Mouse (Mus musculus) heart, embryonic 15.5 days (tissue): ENCODE results near the gene Slc43a1. TPM values are rescaled to one million over a fixed set of nuclear protein-coding genes. Genes with fewer than 3 reads are reported as not detected.
"Not testable (repeated sequence)": the region's sequence is repeated elsewhere in the genome, so short reads cannot be mapped to it uniquely, and the experiment has no call there.

Experiments used
- ATAC-seq: fragments of 200-750 bp; cut with Nextera tagmentation; replicated peaks from 2 replicates; pipeline ENCODE4 v1.8.0; 2017; ENCODE audit warnings: low read depth, moderate TSS enrichment; ENCODE audit not compliant: insufficient number of reproducible peaks, insufficient read depth, low FRiP score
- H3K27ac ChIP-seq: fragments of 300-500 bp; sonication (generic); 2 replicates; pipeline ENCODE4 v1.5.1; 2015; ENCODE audit warnings: mild to moderate bottlenecking, inconsistent platforms
- H3K27me3 ChIP-seq: fragments of 300-500 bp; sonication (generic); 2 replicates; pipeline ENCODE4 v1.6.1; 2015; ENCODE audit warnings: inconsistent platforms
- H3K36me3 ChIP-seq: fragments of 300-500 bp; sonication (generic); 2 replicates; pipeline ENCODE4 v1.6.1; 2015; ENCODE audit warnings: mild to moderate bottlenecking, inconsistent platforms
- H3K4me1 ChIP-seq: fragments of 300-500 bp; sonication (generic); replicated peaks from 2 replicates; pipeline ENCODE4 v1.6.1; 2015; ENCODE audit warnings: inconsistent platforms
- H3K4me2 ChIP-seq: fragments of 300-500 bp; sonication (generic); 2 replicates; pipeline ENCODE4 v1.6.1; 2015; ENCODE audit warnings: inconsistent platforms, mild to moderate bottlenecking, moderate library complexity
- H3K4me3 ChIP-seq: fragments of 300-500 bp; sonication (generic); 2 replicates; pipeline ENCODE4 v1.5.1; 2015; ENCODE audit warnings: mild to moderate bottlenecking, inconsistent platforms
- H3K9ac ChIP-seq: fragments of 300-500 bp; sonication (generic); 2 replicates; pipeline ENCODE4 v1.6.1; 2015; ENCODE audit warnings: mild to moderate bottlenecking, inconsistent platforms
- H3K9me3 ChIP-seq: fragments of 300-500 bp; sonication (generic); replicated peaks from 2 replicates; pipeline ENCODE4 v1.6.1; 2016; ENCODE audit warnings: inconsistent platforms
- WGBS: fragments of 180-500 bp; shearing (Covaris S2); methylation state at CpG from one replicate; pipeline ENCODE4 v1.1.7; 2015; ENCODE audit warnings: mixed read lengths; 5-methylcytosine and 5-hydroxymethylcytosine counted together
- polyA plus RNA-seq: library from polyadenylated mRNA; unstranded; fragments of >200 nt; fragmentation: Nextera tagmentation; extraction: Ambion mirVana; gene quantifications from 2 replicates; pipeline ENCODE4 v1.2.1, GENCODE M21; 2015

The Slc43a1 gene
- polyA plus RNA-seq, 1 experiment from 2014 or later, result 8.6 TPM

DNA sequence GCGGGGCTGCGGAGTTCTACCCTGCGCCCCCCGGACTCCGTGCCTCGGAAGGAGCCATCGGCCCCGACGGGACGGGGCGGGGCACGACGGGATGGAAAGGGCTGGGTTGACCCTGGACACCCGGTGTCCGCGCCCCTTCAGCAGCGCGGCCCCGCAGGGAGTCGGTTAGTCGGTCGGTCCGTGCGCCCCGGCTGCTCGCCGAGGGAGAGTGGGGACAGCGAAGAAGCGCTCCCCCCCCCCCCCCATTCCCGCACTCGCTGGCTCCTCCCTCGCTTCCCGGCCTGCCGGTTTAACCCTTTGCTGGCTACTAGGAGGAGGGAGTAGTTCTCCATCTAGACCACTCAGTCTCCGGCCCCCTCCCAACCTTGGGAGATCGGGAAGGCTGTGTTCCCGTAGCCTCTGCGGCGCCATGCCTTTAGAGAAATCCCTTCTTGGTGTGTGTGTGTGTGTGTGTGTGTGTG is 48.2 kb downstream of the Slc43a1 start:
- peak; percentile 19; the same call in 1 of the 2 replicates for ATAC-seq
- H3K9me3 ChIP-seq, result no peaks in the 10 kb centered on the region

DNA sequence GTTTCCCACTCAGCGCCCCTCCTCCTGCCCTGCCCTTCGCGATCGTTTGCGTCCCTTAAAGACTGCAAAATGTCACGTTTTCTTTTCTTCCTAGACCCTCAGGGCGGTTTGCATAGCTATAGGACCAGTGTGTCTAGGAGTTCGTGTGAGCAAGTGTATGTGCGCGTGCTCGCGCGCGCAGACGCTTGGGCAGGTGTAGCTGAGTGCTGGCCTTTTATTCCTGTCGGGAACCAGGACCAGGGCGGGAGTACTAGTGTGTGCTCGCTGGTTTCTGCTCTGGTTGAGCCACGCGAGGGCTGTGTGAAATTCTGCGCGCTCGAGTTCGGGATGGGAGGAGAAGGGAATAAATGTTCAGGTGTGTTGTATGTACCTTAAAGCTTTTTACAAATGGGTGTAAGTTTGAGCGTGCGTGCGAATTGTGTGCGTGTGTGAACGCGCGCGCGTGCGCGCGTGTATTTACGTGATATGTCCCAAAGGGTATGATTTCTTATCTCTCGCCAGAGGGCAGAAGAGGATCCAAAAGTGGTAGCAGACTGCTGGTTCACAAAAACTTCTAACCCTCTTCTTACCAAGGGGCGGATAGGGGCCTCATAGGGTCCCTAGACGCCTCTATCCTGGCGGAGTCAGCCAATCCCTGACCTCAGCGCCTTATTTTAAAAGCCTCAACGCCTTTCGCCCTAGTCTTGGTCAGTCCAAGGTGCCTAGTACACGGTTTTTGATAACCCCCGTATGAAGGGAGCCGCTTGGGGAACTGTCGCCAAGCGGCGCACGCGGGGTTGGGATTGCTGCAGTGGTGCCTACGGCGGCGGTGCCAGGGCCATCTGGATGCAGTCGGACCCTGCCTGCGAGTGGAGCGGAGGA is 49.0 kb downstream of the Slc43a1 start:
- peak overlapping the region; percentile 64 for H3K4me3 ChIP-seq
- 0 out of 2 replicates have a peak, but pooled peaks have one; percentile 0 for ATAC-seq
- H3K4me1 ChIP-seq, result peaks cover 44% of the 10 kb centered on the region
- peak overlapping the region; percentile 47; the same call in 1 of the 2 replicates for H3K9ac ChIP-seq
- H3K27ac ChIP-seq, result no peak overlapping the region
- 1% methylated on average over 58 of the region's 58 CpGs for WGBS
- H3K4me2 ChIP-seq, result peak overlapping the region; percentile 92
- no peaks in the 10 kb centered on the region for H3K9me3 ChIP-seq
- H3K36me3 ChIP-seq, result no peaks in the 10 kb centered on the region
- peaks cover 84% of the 10 kb centered on the region for H3K27me3 ChIP-seq

More for the DNA sequence above, 48.2 kb downstream of the Slc43a1 start:
- Histone ChIP-seq H3K36me3 (no peaks in the 10 kb centered on the region), H3K4me3 (peak overlapping the region; percentile 64), H3K4me1 (peaks cover 48% of the 10 kb centered on the region), H3K27ac (no peak overlapping the region), H3K4me2 (peak overlapping the region; percentile 92), H3K9ac (peak overlapping the region; percentile 47), H3K27me3 (peaks cover 84% of the 10 kb centered on the region)
- under 1% methylated on average over 17 of the region's 39 CpGs for WGBS

DNA sequence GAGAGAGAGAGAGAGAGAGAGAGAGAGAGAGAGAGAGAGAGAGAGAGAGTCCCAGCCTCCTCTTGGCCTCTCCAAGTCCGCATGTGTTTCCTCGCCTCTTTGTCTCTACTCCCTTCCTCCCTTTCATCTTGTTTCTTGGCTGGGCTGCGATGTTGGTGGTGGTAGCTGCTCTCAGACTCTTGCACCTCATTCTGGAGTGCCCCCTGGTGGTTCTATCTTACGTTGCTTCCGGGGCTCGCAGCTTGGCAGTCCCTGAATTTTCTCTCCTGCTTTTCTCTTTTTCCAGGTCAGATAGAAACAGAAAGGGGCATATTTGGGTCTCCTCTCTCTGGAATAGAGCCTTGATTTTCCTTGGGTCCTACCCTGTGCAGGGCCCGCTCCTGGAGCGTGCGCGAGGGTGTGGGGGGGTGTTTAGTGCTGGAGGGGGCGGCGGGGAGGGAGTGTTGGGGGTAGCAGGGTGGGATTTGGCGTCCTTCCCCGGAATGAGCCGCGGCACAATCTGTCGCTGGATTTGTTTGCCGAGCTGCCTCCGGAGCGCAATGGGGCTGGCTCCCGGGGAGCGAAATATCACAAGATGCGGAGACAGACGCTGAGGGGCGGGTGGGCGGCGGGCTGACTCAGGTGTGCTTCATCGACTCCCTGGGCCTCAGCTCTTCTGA is 50.1 kb downstream of the Slc43a1 start:
- Histone ChIP-seq H3K27me3 (peaks cover 82% of the 10 kb centered on the region), H3K9me3 (no peaks in the 10 kb centered on the region), H3K4me3 (peak overlapping the region; percentile 39), H3K4me1 (peaks cover 35% of the 10 kb centered on the region), H3K4me2 (peak overlapping the region; percentile 67), H3K36me3 (no peaks in the 10 kb centered on the region), H3K27ac (no peak overlapping the region), H3K9ac (no peak overlapping the region; the same call in 1 of the 2 replicates)
- no peak for ATAC-seq
- 3% methylated on average over 28 of the region's 28 CpGs for WGBS

DNA sequence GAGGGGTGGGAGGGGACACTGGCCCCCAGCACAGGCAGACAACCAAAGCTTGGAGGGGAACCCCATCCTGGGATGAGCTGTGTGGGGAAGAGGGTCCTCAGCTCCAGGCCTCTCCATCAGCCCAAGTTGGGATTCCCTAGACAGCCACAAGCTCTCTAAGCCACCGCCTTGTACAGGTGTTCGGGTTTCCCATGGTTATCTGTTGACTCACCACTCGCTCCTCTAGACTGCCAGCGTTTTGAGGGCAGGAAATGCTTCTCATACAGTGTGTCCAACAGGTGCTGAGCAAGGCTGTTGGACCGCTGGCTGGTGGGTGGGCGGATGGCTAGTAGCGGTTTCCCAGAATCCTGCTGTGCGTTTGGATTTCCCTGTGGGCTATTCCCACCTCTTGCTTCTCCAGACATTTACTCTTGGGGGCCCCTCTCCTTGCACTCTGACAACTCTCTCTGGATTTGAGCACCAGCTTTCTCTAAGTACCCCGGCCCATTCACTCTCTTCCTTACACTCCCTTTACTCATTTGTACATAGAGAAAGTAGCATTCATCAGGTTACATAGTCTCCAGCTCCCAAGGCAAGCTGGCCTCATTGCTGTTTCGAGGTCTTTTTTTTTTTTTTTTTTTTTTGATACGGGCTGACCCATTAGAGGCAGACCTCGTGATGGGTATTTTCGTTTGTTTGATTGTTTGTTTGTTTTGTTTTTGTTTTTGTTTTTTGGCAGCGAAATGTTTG is 50.8 kb downstream of the Slc43a1 start:
- ATAC-seq, result no peak
- no peak overlapping the region; the same call in 1 of the 2 replicates for H3K9ac ChIP-seq
- 15% methylated on average over 14 of the region's 14 CpGs for whole genome bisulfite sequencing

DNA sequence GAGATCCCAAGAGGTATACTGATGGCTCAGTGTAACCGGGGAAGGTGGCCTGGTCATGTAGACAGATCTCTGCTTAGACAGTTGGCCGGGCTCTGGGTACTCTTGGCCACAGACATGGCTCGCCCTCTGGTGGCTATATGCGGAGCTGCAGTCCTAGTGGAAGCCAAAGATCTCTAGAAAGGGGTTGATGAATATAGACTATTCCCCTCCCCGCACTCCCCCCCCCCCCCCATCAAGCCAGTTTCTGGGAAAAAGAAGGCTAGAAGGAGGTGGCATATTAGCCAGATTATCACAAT is 51.3 kb downstream of the Slc43a1 start:
- no peak overlapping the region for H3K27ac ChIP-seq
- no peaks in the 10 kb centered on the region for H3K9me3 ChIP-seq
- no peak overlapping the region for H3K4me2 ChIP-seq
- H3K27me3 ChIP-seq, result peaks cover 70% of the 10 kb centered on the region
- 0% methylated on average over 5 of the region's 5 CpGs for WGBS
- no peaks in the 10 kb centered on the region for H3K36me3 ChIP-seq
- no peak overlapping the region for H3K4me3 ChIP-seq
- no peak overlapping the region for H3K9ac ChIP-seq
- peaks cover 35% of the 10 kb centered on the region for H3K4me1 ChIP-seq
- ATAC-seq, result no peak

More for the DNA sequence above, 50.8 kb downstream of the Slc43a1 start:
- Histone ChIP-seq H3K36me3 (no peaks in the 10 kb centered on the region), H3K4me1 (peaks cover 35% of the 10 kb centered on the region), H3K27ac (no peak overlapping the region), H3K4me3 (peak overlapping the region; percentile 39), H3K9me3 (no peaks in the 10 kb centered on the region), H3K4me2 (peak overlapping the region; percentile 67), H3K27me3 (peaks cover 76% of the 10 kb centered on the region)

DNA sequence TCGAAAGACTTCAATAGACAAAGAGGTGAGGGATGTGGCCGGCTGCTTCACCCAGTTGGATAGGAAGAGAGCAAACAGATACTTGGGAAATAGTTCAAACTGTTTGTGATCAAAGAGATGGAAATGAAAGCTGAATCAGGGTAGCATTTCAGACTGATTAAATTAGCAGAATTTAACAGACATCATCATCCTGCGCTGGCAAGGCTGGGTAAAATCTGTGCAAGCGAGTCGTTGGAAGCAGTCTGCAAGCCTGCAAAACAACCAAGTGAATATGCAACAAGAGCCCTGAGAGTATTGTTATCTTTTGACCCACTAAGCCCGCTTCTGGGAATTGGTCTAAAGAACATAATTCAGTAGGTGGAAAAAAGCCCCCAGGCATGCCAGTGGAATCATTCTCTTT is 54.7 kb downstream of the Slc43a1 start:
- no peak for ATAC-seq
- Histone ChIP-seq H3K36me3 (no peaks in the 10 kb centered on the region), H3K27me3 (peaks cover 37% of the 10 kb centered on the region), H3K4me3 (no peak overlapping the region), H3K4me2 (no peak overlapping the region), H3K27ac (no peak overlapping the region), H3K9ac (no peak overlapping the region), H3K4me1 (peaks cover 11% of the 10 kb centered on the region), H3K9me3 (no peaks in the 10 kb centered on the region)
- 47% methylated on average over 6 of the region's 6 CpGs for WGBS

DNA sequence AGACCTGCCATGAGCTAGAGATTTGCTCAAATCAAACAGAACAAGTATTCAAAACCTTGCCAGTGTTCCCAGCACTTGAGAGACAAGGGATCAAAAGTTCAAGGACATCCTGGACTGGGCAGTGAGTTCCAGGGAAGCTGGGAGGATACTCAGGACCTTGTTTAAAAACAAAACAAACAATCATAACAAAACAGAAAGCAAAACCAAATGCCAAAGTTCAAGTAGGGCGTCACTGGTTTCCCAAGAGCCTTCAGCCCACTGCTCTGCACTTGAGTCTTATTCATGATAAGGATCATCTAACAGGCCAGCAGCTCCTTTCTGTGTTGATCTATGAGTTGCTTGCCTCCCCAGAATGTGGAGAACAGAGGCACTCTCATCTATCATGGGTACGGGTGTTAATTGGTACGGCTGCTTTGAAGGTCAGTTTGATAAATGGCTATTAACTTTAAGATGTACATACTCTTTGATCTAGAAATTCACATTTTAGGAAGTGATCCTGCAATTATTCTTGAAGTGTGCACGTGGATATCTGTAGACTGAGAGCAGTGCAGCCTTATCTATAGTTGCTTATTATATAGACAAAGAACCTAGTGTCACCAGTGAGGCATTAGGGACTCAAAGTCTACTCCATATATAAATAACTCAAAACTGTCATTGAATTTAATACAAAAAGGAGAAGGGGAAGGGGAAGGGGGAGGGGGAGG is 57.0 kb downstream of the Slc43a1 start:
- Histone ChIP-seq H3K9ac (no peak overlapping the region), H3K4me2 (no peak overlapping the region), H3K36me3 (no peaks in the 10 kb centered on the region), H3K27ac (no peak overlapping the region), H3K27me3 (peaks cover 21% of the 10 kb centered on the region), H3K9me3 (no peaks in the 10 kb centered on the region), H3K4me3 (no peak overlapping the region), H3K4me1 (no peaks in the 10 kb centered on the region)
- ATAC-seq, result no peak
- WGBS, result 60% methylated on average over 4 of the region's 4 CpGs

DNA sequence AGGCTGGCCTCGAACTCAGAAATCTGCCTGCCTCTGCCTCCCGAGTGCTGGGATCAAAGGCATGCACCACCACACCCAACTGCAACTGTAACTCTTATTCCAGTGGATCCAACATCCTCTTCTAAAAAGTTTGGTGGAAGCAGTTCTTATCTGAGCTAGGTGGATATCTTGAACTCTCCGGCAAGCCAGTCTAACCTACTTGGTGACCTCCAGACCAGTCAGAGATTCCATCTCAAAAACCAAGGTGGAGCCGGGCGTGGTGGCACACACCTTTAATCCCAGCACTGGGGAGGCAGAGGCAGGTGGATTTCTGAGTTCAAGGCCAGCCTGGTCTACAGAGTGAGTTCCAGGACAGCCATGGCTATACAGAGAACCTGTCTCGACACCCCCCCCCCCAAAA is 58.0 kb downstream of the Slc43a1 start:
- not testable (repeated sequence) for H3K36me3 ChIP-seq, H3K4me1 ChIP-seq, H3K9me3 ChIP-seq, ATAC-seq, H3K27ac ChIP-seq, H3K4me2 ChIP-seq, H3K4me3 ChIP-seq, H3K9ac ChIP-seq
- peaks cover 16% of the 10 kb centered on the region for H3K27me3 ChIP-seq
- WGBS, result 83% methylated on average over 6 of the region's 6 CpGs

DNA sequence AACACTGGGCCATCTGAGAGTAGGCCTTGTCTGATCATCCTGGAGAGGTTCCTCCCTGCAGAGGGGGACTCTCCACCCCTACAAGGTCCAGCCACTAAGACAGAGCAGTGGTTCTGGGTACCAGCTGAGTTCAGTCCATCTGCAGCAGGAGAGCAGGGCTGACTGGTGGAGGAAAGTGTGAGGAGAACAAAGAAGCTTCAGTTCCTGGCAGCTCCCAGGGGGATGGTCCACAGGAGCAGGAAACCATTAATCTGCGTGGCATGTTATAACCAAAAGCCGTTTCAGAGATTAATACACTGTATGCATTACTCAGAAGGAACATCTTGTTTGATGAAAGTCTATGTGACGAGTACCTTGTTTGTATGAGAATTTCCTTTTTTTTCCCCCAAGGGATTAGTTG is 74.1 kb downstream of the Slc43a1 start:
- no peaks in the 10 kb centered on the region for H3K27me3 ChIP-seq
- no peak overlapping the region for H3K9ac ChIP-seq
- H3K9me3 ChIP-seq, result no peaks in the 10 kb centered on the region
- 53% methylated on average over 3 of the region's 3 CpGs for WGBS
- no peak overlapping the region for H3K4me3 ChIP-seq
- H3K36me3 ChIP-seq, result no peaks in the 10 kb centered on the region
- H3K4me2 ChIP-seq, result no peak overlapping the region
- peak; percentile 44; the same call in 1 of the 2 replicates for ATAC-seq
- no peak overlapping the region for H3K27ac ChIP-seq
- peaks cover 13% of the 10 kb centered on the region for H3K4me1 ChIP-seq
